Mouse (Mus musculus): Measurements from ENCODE around the gene Eno3. TPM values are rescaled to one million over a fixed set of nuclear protein-coding genes. Genes with fewer than 3 reads are reported as not detected.

Gene Eno3
- total RNA-seq, 2 experiments from 2014 or later: 8.1 to 9.3 TPM

DNA sequence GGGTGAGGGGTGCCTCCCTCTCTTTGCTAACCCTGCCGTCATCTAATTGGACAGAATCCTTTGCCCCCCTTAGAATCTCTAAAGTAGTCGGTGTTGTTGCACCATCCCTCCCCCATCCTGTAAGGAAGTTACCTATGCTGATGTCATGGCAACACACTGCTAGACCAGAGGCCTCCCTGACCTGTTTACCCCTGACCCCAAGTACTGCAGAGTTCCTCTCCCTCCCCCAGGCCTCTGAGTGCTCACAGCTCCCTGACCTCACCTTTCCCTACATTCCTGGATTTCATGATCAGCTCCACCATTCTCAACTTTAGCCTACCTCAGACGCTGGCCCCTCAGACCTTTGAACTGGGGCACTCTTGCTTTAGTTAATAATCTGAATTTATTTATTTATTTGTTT is 49.1 kb downstream of the Eno3 start:
- intact Hi-C loops (cut with DNase I): no loop called here
- no peak for DNase-seq

DNA sequence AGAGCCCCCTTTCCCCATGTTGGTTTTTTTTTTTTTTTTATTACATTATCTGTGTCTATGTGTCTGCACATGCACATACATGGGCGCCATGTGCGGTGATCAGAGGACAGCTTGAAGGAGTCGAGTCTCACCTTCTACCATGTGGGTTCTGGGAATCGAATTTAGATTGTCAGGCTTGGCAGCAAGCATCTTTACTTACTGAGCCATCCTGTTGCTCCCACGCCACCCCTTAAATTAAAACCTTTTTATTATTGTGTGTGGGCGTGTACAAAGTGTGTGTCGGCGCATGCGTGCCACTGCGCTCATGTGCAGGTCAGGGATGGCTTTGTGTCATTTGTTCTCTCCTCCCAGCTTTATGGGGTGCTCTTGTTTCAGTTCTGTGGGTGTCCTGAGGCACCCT is 54.0 kb downstream of the Eno3 start:
- intact Hi-C loops (cut with DNase I): no loop called here
- DNase-seq: no peak

Small RNAs within 50 kb of the gene (microRNA-seq; reads per million reads assigned to microRNA genes)
- not detected for gene Mir6925

Other genes starting within 250 kb of the Eno3 start
- 10 to 100 TPM; 52.1 to 55.9 TPM for gene Pelp1, start 247.2 kb upstream of the Eno3 start, total RNA-seq (2021)
- 10 to 100 TPM; 76.6 to 81.3 TPM for gene Arrb2, start 224.6 kb upstream of the Eno3 start, total RNA-seq (2021)
- 10 to 100 TPM; 25.7 to 28.0 TPM for gene Med11, start 205.3 kb upstream of the Eno3 start, total RNA-seq (2021)
- 1 to 10 TPM; 1.2 to 3.7 TPM for gene Zmynd15, start 197.8 kb upstream of the Eno3 start, total RNA-seq (2021)
- gene Cxcl16, start 197.2 kb upstream of the Eno3 start, total RNA-seq (2021): under 1 TPM; 0.68 to 0.91 TPM
- 1 to 10 TPM in 1 of 2 experiments, not detected in 1; 1.2 TPM for gene Tm4sf5, start 152.0 kb upstream of the Eno3 start, total RNA-seq (2021)
- gene Vmo1, start 142.6 kb upstream of the Eno3 start, total RNA-seq (2021): under 1 TPM in 1 of 2 experiments, not detected in 1; 0.62 TPM
- gene Gltpd2, start 138.0 kb upstream of the Eno3 start, total RNA-seq (2021): not detected
- 100 to 1,000 TPM; 269 to 276 TPM for gene Psmb6, start 131.8 kb upstream of the Eno3 start, total RNA-seq (2021)
- gene Gm40193, start 124.3 kb upstream of the Eno3 start, total RNA-seq (2021): not detected
- gene Pld2, start 117.1 kb upstream of the Eno3 start, total RNA-seq (2021): 10 to 100 TPM; 32.1 to 34.2 TPM
- gene Mink1, start 94.3 kb upstream of the Eno3 start, total RNA-seq (2021): 100 to 1,000 TPM; 115 to 139 TPM
- gene 4930544D05Rik, start 41.4 kb upstream of the Eno3 start, total RNA-seq (2021): not detected
- gene Chrne, start 38.0 kb upstream of the Eno3 start, total RNA-seq (2021): not detected
- gene Gp1ba, start 18.1 kb upstream of the Eno3 start, total RNA-seq (2021): under 1 TPM in 1 of 2 experiments, not detected in 1; 0.18 TPM
- gene Rnf167, start 10.0 kb upstream of the Eno3 start, total RNA-seq (2021): 10 to 100 TPM; 52.1 to 52.3 TPM
- gene Slc25a11, start 9.7 kb upstream of the Eno3 start, total RNA-seq (2021): 10 to 100 TPM; 88.6 to 92.5 TPM
- 100 to 1,000 TPM; 319 to 321 TPM for gene Pfn1, start 2.6 kb upstream of the Eno3 start, total RNA-seq (2021)
- gene Spag7, start 12.2 kb downstream of the Eno3 start, total RNA-seq (2021): 10 to 100 TPM; 50.6 to 56.8 TPM
- gene Camta2, start 30.9 kb downstream of the Eno3 start, total RNA-seq (2021): 10 to 100 TPM; 65.7 to 69.5 TPM
- gene Inca1, start 43.0 kb downstream of the Eno3 start, total RNA-seq (2021): under 1 TPM; 0.30 to 0.77 TPM
- 10 to 100 TPM; 35.1 to 35.5 TPM for gene Kif1c, start 43.3 kb downstream of the Eno3 start, total RNA-seq (2021)
- 10 to 100 TPM; 15.3 to 17.4 TPM for gene Zfp3, start 107.0 kb downstream of the Eno3 start, total RNA-seq (2021)
- not detected for gene Scimp, start 155.4 kb downstream of the Eno3 start, total RNA-seq (2021)
- 100 to 1,000 TPM; 126 TPM for gene Rabep1, start 187.6 kb downstream of the Eno3 start, total RNA-seq (2021)